Mouse (Mus musculus) c-Kit-positive CD71-negative TER-119-negative erythroid progenitor cells, embryonic 14.5 days (primary cell): Measurements from ENCODE around the gene Ccdc167.
"Not testable (repeated sequence)": the region's sequence is repeated elsewhere in the genome, so short reads cannot be mapped to it uniquely, and the experiment has no call there.

Source experiments
- DNase-seq: peaks from one replicate; pipeline ENCODE4 v3.0.0-alpha.2; 2013; ENCODE audit warnings: low read depth

Gene Ccdc167

DNA sequence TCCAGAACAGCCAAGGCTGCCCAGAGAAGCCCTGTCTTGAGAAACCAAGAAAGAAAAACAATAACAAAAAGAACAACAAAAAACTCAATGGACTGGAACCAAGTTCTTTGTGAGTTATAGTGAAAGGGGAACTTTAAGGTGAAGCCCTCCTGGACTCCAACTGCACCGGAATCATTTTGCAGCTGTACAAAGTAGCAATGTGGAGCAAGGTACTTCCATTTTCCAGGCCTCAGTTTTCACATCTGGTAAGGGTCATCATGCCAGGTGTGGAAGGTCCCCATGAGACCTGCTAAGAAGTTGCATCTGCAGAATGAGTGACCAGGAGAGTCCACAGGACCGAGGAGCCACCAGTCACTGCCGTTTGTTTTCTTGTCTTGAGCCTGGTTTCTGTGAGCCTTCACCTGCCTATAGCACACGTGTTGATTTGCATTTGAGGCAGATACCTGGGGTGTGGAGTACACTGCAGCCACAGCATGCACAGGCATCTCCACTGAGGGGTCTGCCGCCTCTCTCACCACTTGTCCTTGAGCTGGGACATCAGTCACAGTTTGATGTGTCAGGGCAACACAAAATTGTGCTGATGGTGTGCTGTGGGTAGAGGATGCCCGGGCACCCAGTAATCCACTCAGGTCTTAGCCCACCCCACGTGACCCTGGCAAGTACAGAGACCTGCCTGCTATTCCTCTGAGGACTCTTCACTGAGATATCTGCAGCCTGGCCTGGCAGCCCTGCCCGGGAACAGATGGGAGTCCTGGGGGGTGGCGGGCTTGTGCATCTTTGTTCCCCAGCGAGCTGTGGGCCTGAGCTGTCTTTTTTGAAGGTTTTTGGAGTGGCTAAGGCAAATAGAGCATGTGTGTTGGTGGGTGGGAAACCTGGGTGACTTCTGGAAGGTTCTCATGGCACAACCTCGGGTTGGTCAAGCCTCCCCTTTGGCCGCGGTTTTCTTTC, 3.1 kb upstream of the Ccdc167 start:
- no peak for DNase-seq

DNA sequence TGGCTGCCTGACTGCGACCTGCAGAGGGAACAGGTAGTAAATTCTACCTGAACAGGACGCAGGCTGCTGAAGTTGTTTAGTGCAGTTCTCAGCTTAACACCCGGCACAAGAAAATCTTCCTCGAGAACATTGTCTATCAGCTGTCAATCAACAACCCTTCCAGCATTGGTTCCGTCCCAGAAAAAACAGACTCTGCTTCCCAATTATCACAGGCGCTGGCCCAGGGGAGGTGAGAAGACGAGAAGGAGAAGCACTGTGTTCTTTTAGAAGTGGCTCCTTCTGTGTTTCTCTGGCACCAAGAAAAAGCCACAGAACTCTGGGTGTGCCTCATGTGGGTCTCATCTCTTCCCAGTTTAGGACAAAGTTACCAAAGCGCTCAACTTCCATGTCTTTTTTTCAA, 1.8 kb upstream of the Ccdc167 start:
- no peak for DNase-seq

DNA sequence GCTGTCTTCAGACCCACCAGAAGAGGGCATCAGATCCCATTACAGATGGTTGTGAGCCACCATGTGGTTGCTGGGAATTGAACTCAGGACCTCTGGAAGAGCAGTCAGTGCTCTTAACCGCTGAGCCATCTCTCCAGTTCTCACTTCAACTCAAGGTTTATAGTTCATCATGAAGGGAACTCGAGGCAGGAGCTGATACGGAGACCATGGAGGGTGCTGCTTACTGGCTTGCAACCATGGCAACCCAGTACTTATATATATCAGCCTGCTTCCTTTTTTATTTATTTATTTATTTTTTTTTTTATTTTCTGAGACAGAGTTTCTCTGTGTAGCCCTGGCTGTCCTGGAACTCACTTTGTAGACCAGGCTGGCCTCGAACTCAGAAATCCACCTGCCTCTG, 3.1 kb downstream of the Ccdc167 start:
- DNase-seq, result not testable (repeated sequence)

DNA sequence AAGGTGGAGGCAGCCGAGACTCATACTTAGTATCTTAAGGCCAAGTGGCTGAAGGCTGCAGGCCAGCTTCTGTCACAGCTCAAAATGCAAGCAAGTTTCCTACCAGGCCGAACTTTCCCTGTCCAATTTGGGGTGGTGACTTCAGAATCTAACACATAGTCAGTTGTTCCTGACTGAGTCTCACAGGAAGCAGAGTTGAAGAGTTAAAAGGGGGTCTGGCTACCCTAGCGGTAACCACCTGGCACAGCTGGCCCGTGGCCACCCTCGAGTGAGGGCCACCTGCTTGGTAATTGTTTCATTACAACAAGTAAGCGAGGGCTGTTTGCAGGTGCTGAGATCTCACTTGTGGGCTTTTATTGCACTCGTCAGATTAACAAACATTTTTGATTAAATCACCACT, 4.3 kb downstream of the Ccdc167 start:
- no peak for DNase-seq

DNA sequence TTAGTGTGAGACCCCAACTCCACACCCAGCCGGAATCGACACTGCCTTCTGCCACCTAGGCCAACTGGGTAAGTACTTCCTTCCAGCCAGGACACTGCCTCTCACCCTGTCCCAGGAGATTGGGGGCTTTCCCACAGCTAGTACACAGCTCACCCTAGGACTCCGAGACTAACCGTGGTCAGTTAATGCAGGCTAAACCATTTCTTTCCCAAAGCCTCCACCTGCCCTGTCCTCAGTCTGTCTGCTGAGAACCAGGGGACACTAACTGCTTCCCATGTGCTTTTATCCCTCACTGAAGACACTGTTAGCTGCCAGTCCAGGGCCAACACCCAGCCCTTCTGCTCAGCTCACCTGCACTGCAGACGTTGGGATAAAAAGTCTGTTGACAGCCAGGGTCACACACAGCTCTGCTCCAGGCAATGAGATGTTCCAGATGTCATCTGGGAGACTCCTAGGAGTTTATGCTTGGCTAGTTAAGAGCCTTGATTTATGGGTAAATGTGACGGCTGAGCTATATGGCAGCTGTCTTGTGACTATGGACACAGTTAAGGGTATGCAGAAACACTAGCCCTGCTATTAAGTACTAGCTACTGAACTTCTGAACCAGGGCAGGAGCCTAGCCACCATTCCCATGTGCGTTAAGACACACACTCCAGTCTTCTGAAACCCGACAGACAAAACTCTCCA, 5.0 kb downstream of the Ccdc167 start:
- no peak for DNase-seq

DNA sequence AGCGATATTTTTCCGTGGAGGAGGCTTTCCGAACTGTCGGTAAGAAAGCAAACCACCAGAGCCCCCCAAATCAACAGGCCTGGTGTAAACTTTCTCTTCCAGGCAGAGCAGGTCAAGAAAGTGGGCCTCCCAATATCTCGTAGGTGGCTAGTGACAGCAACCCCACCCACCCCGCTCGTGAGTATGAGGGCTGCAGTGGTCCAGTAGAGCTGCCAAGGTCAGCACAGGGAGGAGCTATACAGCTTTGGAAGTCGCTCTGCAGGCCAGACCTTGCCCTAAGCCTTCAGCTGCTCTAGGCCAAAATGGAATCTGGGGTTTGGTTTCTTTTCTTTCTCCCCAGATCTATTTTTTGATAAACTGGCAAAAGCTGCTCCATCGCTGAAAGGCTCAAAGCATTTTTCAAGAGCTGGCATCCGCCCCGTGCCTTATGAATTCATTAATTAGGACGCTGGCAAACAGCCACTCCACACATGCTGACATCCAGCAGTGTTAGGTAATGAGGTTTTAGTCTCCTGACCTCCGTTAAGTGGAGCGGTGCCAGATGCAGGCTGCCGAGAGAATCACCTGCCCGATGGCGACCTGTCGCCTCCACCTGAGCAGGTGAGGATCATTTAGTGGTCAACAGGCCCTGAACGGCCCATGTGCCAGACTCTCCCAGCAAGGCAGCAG, 5.6 kb downstream of the Ccdc167 start:
- no peak for DNase-seq

DNA sequence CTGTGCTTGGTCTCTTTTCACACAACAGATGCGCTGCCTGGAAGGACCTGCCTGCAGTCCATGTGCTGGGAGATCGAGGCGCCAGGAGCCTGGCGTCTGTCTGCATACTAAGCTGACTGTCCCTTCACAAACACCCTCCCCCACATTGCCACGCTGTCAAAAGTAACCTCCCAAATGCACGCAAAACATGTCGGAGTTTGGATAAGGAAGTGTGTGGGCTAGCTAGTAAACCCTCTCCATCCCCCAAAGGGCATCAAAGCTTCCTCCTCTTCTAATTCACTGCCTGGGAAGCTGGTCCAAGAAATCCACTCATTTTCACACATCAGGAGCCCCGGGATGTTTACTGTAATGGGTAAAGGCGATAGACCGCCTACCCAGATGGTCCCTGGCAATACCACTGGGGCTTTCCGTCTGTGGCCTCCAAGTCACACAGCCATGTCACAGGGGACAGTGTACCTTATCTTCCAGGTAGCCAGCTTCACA, 6.2 kb downstream of the Ccdc167 start:
- no peak for DNase-seq

DNA sequence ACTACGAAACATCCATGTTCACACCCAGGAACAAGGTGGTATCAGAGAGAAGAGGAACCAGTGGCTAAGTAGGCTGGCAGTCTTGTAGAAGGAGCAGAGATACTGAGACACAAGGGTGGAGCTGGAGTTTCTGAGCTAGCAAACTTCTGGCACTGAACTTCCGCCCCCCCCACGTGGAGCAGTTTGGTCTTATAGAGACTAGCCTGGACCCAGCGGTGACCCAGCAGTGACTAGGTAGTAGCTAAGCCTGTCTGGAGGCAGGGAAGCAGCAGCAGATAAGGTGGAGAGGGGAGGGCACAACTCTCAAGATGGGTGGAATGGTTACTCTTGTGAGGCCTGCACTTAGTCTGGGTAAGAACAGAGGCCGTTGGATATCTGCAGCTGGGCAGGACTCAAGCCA, 8.1 kb downstream of the Ccdc167 start:
- DNase-seq, result no peak

DNA sequence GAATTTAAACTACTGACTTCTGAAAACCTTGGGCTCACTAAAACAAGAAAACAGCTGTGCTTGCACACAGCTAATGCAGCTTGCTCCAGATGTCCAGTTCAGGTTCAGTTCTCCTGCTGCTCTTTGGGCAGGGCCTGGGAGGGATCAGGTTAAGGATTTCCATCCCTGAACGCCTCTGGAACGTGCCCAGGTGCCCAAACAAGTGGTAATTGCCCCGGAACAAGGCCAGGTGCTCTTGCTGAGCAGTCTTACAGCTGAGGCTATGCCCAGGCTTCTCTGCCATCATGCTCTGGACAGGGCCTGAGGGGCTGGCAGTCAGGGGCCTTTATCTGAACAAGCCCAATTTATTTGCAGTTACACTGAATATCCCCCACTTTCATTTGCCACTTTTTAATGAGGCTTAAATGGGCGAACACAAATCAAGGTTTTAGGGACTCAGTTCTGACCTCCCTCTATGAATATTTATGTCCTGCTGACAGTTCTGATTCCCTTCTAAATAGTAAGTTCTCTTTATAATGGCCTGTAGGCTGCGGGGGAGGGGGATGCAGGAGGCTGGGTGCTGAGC, 9.8 kb downstream of the Ccdc167 start:
- DNase-seq, result no peak

DNA sequence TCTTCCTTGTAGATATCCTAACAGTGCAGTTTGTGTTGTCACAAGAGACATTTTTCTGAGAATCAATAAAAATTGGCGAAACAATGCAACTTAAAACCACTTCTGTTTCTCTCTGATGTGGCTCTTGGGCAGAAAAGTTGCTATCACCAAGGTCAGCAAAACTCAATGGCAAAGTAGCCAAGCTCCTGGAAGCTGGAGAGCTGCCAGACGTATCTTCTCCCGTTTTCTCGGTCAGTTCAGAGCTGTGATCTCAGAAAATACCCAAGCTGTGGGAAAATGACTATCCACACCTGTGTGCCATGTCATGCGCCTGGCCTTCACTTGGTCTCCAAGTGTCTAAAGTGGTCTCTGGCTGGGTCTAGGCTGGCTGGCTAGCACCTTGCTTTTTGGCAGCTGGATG, 11.0 kb downstream of the Ccdc167 start:
- no peak for DNase-seq

DNA sequence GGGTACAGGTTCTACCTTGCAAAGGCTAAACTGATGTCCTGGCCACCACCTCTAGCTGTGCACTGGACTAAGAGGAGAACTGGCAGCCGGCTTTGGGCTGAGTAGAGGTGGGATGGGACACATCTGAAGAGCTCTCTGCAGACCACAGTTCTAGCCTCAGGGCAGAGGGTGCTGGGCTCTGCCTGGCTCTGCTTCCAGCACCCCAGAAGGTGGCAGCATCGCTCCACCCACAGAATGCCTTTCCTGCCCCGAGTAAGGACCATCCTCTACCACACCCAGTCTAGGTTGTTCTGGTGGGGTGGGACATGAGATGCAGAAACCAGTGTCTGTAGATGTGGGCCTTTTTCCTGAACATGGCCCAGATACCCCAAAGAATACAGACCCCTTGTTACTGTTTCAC, 12.1 kb downstream of the Ccdc167 start:
- DNase-seq, result no peak

DNA sequence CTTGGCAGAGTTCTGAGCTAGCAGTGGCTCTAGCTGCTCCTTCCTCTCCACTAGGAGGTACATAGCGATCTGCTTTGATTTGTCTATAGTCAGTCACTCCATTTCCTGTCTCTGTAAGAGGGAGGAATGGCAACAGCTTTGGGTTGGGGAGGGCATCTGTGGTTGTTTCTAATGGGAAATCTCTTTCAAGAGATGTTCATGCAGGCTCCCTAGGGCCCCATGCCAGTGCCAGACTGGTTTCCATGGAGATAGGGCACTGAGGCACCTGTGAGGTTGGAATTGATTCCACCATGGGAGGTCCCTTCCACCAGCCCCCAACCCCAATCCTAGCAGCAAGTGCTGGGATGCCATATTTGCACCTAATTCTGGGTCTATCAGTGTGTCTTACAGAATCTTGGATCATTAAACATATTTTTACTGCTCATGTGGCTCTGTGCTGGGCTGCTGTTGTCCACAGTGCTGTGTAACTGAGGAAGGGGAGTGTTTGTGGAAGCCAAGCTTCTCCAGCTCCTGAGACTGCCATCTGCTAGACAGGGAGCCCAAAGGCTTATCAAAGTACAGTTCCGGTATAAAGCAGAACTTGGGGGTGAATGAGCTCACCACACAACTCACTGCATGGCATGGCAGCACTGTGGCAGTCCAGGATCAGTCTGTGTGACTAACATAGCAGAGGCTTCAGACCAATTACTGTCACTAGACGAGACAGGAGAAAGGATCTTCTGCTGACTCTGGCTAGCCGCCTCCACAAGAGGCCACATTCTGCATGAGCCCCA, 13.7 kb downstream of the Ccdc167 start:
- no peak for DNase-seq

DNA sequence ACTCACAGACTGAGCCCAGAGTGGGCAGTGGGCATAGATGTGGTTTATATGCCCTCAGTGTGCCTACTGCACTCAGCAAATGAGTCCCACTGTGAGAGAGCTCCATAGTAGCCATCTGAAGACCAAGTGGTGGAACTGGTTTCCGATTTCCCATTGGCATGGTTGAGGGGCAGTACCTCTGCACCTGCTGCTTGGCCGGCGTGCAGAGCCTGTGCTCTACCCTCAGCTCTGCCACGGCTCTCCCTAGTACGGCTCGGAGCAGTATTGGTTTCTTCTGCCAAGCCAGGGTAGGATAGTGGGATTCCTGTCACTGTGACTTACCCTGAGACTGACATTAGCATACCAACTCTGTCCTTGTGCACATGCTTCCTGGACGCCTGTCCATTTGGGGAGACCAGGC, 16.3 kb downstream of the Ccdc167 start:
- no peak for DNase-seq

DNA sequence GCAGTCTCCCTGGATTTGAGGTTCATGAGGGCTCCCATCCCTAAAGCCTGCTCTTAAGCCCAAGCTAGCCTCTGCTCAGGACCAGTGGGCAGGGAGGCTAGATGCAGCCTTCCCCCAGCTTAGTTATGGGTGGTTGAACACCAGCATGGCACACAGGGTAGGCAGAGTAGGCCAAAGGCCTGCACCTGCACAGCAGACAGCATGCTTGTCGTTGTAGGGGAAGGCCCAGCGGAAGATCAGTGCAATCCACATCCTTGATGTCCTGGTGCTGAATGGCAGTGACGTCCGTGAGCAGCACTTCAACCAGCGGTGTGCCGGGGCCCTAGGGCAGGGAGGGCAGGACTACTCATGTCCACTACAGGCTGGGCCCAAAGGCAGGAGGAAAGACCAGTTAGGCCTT, 18.4 kb downstream of the Ccdc167 start:
- DNase-seq, result no peak

DNA sequence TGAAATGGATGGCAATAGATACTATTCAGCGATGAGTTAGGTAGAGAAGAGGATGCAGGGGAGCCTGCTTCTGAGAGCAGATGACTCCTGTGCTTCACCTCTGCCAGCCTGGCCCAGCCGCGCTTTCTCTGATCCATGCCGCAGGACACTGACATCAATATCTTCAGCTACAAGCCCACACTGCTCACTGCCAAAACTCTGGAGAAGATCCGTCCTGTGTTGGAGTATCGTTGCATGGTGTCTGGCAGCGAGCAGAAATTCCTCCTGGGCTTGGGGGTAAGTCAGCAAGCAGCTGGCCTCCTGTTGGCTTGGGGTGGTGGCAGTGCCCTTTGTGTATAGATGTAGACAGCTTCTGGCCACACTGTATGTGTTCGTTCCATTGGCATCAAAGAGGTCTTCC, 19.9 kb downstream of the Ccdc167 start:
- no peak for DNase-seq

DNA sequence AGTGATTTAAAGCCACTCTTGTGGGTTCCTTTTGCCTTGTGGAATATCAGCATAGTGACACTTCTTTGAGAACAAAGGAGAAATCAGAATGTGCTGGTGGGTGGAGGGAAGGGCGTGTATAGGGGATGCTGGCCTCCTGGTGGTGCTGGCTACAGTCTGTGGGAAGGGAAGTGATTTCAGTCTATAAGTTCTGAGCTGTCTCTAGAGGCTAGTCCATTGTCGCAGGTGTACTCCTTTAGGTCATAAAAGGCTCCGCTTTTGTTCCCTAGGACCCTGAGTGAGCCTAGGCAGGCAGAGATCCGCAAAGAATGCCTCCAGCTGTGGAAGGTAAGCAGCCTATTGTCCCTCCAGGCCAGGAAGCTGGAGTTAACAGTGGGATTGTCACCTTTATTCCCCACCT, 22.3 kb downstream of the Ccdc167 start:
- DNase-seq, result no peak

DNA sequence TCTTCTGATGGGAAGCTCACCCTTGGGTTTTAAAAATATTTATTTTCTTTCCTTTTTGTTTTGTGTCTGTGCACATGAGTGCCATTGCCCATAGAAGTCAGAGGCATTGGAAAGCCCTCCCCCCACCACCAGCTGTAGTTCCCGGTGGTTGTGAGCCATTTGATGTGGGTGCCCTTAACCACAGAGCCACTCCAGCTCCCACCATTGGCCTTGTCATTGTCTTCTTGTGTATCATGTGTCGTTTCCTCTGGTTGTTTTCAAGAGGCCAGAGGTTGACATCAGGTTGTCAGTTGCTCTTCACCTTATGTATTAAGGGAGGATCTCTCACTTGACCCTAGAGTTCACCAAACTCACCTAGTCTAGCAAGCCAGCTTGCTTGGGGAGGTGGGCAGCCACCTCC, 23.3 kb downstream of the Ccdc167 start:
- no peak for DNase-seq

DNA sequence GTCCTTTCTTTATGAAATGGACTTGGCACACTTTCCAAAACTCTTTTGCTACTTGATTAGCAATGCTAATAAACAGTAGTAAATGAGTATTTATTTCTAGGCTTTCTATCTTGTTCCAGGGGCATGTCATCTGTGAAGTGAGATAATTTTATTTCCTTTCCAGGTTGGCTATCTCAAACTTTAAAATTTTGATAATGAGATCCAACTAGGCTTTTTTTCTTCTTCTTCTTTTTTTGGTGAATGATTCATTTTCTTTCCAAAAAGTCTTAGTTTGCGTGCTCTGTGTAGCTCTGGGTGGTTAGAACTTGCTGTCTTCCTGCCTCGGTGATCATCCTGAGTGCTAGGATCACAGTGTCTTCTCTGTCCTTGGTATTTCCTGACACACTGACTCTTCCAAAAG, 24.0 kb downstream of the Ccdc167 start:
- DNase-seq, result no peak

DNA sequence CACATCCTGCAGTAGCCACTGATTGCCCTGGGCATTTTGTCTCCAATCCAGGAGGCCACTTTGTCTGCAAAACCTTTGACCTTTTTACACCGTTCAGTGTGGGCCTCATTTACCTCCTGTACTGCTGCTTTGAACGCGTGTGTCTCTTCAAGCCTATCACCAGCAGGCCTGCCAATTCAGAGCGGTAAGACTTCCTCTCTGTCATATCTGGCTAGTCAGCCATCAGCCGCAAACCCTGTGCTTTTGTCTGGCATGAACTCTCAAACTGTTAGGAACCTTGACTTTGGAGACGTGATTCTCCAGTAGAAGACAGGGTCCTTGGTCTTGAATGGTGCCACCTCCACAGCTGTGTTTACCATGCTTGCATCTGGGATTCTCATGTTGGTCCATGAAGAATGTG, 26.6 kb downstream of the Ccdc167 start:
- no peak for DNase-seq

DNA sequence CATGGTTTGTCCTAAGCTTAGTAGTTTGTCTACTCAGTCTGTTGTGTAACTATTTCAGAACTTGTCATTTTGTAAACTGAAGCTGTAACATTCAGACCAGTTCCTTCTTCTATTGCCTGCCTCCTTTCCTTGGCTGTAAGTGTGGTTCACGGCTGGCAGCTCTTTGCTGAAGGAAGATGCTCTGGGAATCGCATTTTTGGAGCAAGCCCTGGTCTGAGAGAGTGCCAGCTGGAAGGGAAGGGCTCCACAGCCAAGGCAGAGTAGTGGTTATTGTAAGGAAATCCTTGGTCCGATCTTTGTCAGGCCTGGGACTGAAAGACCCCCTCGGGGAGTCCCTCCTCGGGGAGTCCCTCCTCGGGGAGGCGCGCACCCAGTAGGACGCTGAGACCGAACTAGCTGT, 28.2 kb downstream of the Ccdc167 start:
- DNase-seq, result no peak

DNA sequence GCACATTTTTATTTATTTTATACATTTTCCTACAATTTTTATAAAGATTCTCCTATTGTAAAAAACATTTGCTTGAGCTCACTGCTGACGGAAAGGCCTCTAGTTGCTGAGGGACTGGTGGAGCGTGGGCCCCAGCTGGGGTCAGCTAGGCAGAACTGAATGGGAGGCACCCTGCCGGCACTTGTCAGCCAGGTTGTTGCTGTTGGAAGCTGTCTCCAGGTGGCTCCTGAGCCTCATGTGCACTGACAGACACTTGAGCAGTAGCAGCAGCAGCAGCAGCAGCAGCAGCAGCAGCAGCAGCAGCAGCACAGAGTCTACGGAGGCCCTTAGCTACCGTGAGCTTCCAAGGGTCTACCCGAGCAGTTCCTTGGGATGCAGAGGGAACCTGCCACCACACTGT, 29.5 kb downstream of the Ccdc167 start:
- no peak for DNase-seq

DNA sequence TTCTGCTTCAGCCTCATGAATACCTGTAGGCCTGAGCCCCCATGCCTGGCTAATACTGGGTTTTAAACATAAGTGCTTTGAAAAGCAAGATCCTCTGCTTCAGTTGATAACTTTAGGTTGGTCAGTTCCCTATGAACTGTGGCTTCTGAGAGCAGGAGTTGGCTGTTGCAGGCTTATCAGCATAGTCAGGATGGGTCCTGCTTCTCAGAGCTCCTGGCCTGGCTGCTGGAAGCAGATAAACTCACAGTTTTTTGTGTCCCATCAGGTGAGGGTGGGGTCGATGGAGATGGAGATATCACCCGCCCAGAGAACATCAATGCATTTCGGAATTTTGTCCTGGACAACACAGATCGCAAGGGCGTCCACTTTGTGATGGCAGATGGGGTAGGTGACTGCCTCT, 30.1 kb downstream of the Ccdc167 start:
- DNase-seq, result no peak
